Mouse (Mus musculus) lung, postnatal 36 days (tissue): ENCODE data around the gene Gm20388.
A peak's percentile ranks its signal among the peaks of the same experiment; 100 is the strongest.

Experiments
- DNase-seq: peaks from one replicate; pipeline ENCODE4 v3.0.0; 2022; ENCODE audit warnings: mixed read lengths

Gene Gm20388

DNA sequence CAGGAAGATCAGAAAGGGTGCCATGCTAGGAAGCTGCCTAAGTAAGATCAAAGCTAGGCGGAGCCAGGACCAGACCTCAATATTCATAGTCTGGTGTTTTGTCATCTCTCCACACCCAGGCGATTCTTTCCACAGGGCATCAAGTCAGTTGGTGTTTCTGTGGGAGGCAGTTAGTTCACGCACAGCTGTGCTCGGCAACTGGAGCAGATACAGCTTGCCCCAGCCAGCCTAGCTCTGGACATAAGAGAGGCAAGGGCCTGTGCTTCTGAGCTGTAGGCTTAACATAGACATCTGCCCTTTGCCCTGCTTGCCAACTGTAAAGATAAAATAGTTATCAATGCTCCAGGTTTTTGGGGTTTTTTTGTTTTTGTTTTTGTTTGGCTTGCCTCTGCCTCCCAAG, 3721.6 kb downstream of the Gm20388 start:
- no peak for DNase-seq

- DNase-seq: no peak
Measured at GRCm38 (mm10) chr8:123633801-123634200, 3723.2 kb downstream of the Gm20388 start.

GRCm38 (mm10) chr8:123634395-123635131, 3723.9 kb downstream of the Gm20388 start:
- no peak for DNase-seq

- no peak for DNase-seq
Measured at GRCm38 (mm10) chr8:123635671-123636070, 3725.0 kb downstream of the Gm20388 start.

DNA sequence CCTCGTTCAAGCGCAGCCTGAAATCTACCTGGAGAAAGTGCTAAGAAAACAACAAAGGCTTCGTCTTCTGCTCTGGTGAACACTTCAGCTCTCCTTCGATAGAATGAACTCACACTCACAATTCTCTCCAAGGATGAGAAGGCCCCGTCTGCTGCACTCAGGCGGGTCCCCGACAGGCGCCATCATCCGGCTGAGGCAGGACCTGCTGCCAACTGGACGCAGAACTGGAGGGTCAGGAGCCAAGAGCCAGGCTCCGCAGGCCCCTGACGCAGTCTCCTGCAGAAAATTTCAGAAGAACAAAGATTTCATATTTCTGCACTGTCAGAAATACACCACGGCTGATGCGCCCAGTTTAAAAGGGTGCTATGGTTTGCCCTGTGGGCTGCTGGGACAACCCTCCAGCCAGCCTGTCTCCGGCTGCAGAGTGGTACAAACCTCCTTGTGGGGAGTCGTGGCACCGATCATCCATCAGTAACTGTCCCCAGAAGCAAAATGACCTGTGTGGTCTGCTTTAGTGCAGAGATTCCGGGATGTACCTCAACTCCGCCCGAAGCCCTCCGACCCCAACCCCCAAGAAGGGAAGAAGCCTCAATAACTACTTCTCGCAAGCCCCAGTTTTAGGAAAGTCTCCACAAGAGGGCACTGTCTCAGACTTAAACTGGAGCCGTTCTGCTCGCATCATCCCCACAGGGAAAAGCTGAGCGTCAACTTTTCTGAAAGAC, 3732.8 kb downstream of the Gm20388 start:
- DNase-seq: peak; percentile 78

DNA sequence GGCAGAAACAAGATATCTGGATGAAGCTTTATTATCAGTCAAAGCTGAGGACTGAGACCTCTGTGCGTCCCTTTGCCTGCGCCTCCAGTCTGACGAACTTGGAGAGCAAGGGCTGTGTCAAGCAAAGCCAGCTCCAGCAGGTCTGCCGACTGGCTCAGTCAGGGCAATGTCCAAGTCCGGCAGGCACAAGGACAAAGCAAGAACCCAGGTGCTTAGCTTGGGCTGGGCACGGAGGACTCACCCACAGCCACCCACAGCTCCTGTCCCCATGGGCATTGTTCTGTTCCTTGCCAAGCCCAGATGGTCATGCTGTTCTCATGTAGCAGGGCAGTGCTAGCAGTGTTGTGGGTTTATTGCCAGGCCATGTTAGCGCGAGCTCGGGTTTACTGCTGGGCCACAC, 3734.6 kb downstream of the Gm20388 start:
- no peak for DNase-seq

- DNase-seq: peak; percentile 66
Measured at GRCm38 (mm10) chr8:123648245-123649170, 3737.9 kb downstream of the Gm20388 start.

DNA sequence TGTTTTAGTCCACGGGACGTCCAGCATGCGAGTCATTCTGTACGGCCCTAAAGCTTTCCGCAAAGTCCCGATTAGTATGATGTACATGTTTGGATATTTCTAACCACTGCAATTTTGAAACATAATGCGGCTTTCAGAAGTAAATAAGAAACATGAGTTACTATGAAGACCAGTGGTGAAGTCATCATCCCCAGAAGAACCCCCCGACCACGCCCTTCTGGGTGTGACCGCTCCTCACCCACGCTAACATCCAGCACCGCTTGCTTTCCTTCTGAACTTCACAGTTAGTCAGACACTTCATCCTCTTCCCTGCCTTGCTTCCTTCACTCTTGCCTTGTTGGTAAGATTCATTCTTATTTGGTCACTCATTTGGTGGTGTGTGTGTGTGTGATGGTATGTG, 3738.8 kb downstream of the Gm20388 start:
- DNase-seq: no peak

- no peak for DNase-seq
Measured at GRCm38 (mm10) chr8:123651390-123652098, 3740.9 kb downstream of the Gm20388 start.

- peak; percentile 29 for DNase-seq
Measured at GRCm38 (mm10) chr8:123652641-123653040, 3742.0 kb downstream of the Gm20388 start.

- peak; percentile 97 for DNase-seq
Measured at GRCm38 (mm10) chr8:123653308-123653993, 3742.8 kb downstream of the Gm20388 start, which contains the start of gene Rhou. Gene Rhou (plus strand): TSS chr8:123653929.

- DNase-seq: peak; percentile 47
Measured at GRCm38 (mm10) chr8:123653994-123654569, 3743.4 kb downstream of the Gm20388 start.

GRCm38 (mm10) chr8:123654763-123655162, 3744.1 kb downstream of the Gm20388 start:
- DNase-seq: no peak

DNA sequence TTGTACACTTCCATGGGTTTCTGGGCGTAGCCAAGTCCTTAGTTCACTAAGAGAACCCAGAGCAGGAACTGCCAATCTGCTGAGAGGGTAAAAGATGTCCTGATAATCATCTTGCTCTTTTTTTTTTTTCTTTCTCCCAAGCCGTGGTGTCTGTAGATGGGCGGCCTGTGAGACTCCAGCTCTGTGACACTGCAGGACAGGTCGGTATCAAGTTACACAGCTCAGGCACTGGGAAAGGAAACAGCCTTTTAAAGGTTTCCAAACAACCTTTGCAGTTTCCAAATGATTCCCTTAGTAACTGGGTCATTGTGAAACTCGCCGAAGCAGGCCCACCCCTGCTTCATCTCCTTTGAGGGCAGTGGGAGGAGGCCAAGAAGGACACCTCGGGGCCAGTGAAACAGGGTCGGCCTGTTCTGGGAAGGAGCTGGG, 3744.7 kb downstream of the Gm20388 start:
- peak; percentile 38 for DNase-seq

GRCm38 (mm10) chr8:123657826-123658225, 3747.2 kb downstream of the Gm20388 start:
- no peak for DNase-seq

DNA sequence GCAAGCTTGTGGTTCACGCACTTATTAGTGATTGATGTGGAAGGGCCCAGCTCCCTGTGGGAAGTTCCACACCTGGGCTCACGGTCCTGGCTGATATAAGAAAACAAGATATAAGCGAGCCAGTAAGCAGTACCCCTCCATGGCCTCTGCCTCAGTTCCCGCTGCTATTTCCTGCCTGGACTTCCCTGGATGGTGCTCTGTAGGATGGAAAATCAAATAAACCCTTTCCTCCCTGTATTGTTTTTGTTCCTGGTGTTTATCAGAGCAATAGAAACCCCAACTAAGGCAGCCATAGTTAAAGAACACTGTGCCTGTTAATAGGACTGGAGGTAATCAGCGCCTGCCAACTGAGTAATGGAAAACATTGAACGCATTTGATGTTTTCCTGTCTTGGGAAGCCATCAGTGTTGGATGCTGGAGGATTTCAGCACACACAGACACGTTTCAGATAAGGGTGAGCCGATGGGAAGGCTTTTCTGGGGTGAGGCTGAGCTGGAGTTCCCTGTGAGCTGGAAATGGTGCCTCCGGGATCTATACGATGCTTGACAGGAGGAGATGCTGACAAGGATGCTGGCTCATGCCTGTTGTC, 3748.9 kb downstream of the Gm20388 start:
- no peak for DNase-seq

DNA sequence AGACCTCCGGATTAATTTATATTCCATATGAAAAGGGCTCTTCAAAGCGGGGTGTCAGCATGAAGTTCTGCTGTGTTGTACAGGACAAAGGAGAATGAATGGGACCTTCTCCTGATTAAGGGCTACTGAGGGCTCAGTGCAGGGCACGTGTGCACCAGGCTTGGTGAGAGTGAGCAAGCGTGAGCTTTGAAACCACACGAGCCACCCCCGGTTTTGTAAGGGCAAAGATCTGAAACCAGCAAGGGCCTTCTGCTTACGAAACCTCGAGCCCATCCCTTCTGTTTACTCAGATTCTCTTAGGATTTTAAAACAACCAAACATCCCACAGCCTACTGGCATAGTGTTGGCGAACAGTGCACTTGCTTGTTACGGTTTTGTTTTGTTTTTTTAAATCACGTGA, 3750.9 kb downstream of the Gm20388 start:
- DNase-seq: no peak

- no peak for DNase-seq
Measured at GRCm38 (mm10) chr8:123665580-123665979, 3754.9 kb downstream of the Gm20388 start.

- no peak for DNase-seq
Measured at GRCm38 (mm10) chr8:123666832-123667231, 3756.2 kb downstream of the Gm20388 start.

- no peak for DNase-seq
Measured at GRCm38 (mm10) chr8:123668681-123669080, 3758.0 kb downstream of the Gm20388 start.

DNA sequence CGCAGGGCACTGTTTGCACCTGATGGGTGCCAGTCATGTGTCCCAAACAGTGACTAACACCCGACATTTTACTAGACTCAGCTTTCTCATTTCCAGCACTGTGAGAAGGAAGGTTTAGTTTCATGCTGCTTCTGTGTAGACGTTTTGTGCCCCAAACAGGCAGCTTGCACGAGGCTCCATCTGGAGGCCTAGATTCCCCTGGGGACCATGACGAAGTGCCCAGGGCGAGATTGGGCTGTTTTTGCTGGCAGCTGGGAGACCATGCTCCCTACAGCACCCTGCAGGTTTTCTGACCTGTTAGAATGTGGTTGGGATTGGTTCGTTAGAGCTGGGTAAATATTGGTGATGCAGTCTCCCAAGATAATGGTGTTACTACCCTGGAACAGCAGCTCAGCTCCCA, 3760.1 kb downstream of the Gm20388 start:
- no peak for DNase-seq
